Comparison of ENCODE assay signal across 9 mouse cellular contexts in genomic region chr17:7521127-7521526, GRCm38 (mm10).
DNase-seq lines count a peak whose midpoint lies in the region; ATAC-seq lines count a peak whose summit lies in the region.
"Had no signal": no experiment of that assay in that cellular context is flagged by ENCODE, and none has a peak within 500 bp of the region (broad histone marks: within the 10 kb centered on the region; RNA-seq: fewer than 3 reads in every experiment).

No protein-coding gene starts in this region.

- no peak overlapping the region for H3K9ac ChIP-seq in lung, embryonic 16.5 days (ENCODE audit: low read length)
- H3K9ac ChIP-seq in embryonic facial prominence, embryonic 12.5 days: no peak overlapping the region

- DNase-seq in heart, adult 11 months: peak; percentile 90
- DNase-seq in heart, adult 18-20 months: no peak
- DNase-seq in lung, postnatal 36 days: no peak
- peak; percentile 16 to 44 for DNase-seq in kidney, postnatal 4 days
- no peak for DNase-seq in layer of hippocampus, postnatal 36 days
- DNase-seq: gastrocnemius, postnatal 25 days had no signal

- H3K36me3 ChIP-seq in lung, embryonic 16.5 days (ENCODE audit: control insufficient read depth, insufficient read depth, low read length): no peaks in the 10 kb centered on the region
- no peaks in the 10 kb centered on the region for H3K36me3 ChIP-seq in embryonic facial prominence, embryonic 12.5 days

- H3K4me1 ChIP-seq in lung, embryonic 16.5 days (replicated peaks; ENCODE audit: control insufficient read depth, insufficient read depth, low read length): peaks cover 4% of the 10 kb centered on the region; the same call in 1 of the 2 replicates
- H3K4me1 ChIP-seq in embryonic facial prominence, embryonic 12.5 days: peaks cover 7% of the 10 kb centered on the region; the same call in 1 of the 2 replicates

- no peaks in the 10 kb centered on the region for H3K27me3 ChIP-seq in lung, embryonic 16.5 days (ENCODE audit: control insufficient read depth, insufficient read depth, low read depth, low read length)
- H3K27me3 ChIP-seq in embryonic facial prominence, embryonic 12.5 days: no peaks in the 10 kb centered on the region

- WGBS in lung, embryonic 16.5 days: 42% methylated on average over 10 of the region's 10 CpGs
- WGBS in embryonic facial prominence, embryonic 12.5 days: 35% methylated on average over 10 of the region's 10 CpGs

- H3K27ac ChIP-seq in lung, embryonic 16.5 days (ENCODE audit: low read length): peak overlapping the region; percentile 56
- H3K27ac ChIP-seq in embryonic facial prominence, embryonic 12.5 days: peak overlapping the region; percentile 77

- ATAC-seq in lung, embryonic 16.5 days (ENCODE audit: low read depth): peak; percentile 43; the same call in 1 of the 2 replicates
- no peak for ATAC-seq in embryonic facial prominence, embryonic 12.5 days (ENCODE audit: insufficient number of reproducible peaks, insufficient read depth, low FRiP score, low TSS enrichment)
- ATAC-seq in granulocyte monocyte progenitor cell, adult 5-6 weeks (replicated peaks; ENCODE audit: poor library complexity, severe bottlenecking): no peak

- H3K4me3 ChIP-seq in lung, embryonic 16.5 days (ENCODE audit: low read length): no peak overlapping the region
- no peak overlapping the region for H3K4me3 ChIP-seq in embryonic facial prominence, embryonic 12.5 days

- H3K4me2 ChIP-seq in lung, embryonic 16.5 days (ENCODE audit: low read depth, low read length): no peak overlapping the region
- H3K4me2 ChIP-seq in embryonic facial prominence, embryonic 12.5 days (replicated peaks): no peak overlapping the region

- no peaks in the 10 kb centered on the region for H3K9me3 ChIP-seq in lung, embryonic 16.5 days (ENCODE audit: control insufficient read depth, low read length)
- H3K9me3 ChIP-seq in embryonic facial prominence, embryonic 12.5 days: no peaks in the 10 kb centered on the region

Comparison
In these comparisons a context has a peak if more than half of its experiments do, and no peak if none do; other contexts are left out.
1. DNase-seq: peak in heart, adult 11 months (single experiment) and kidney, postnatal 4 days (2 of 2); none in heart, adult 18-20 months (0 of 2), lung, postnatal 36 days (single experiment) and layer of hippocampus, postnatal 36 days (0 of 2).